Mouse (Mus musculus): ENCODE measurements around the gene Ncor2. TPM values are rescaled to one million over a fixed set of nuclear protein-coding genes. Genes with fewer than 3 reads are reported as not detected.

Gene Ncor2
- total RNA-seq, 2 experiments from 2014 or later: 104 to 112 TPM

GRCm38 (mm10) chr5:125148173-125148572, 30.8 kb downstream of the Ncor2 start:
- no peak for DNase-seq

- DNase-seq: no peak
Observed at GRCm38 (mm10) chr5:125147124-125147523, 31.9 kb downstream of the Ncor2 start.

- no peak for DNase-seq
Observed at GRCm38 (mm10) chr5:125143114-125143872, 35.7 kb downstream of the Ncor2 start.

- no peak for DNase-seq
Observed at GRCm38 (mm10) chr5:125141916-125142315, 37.1 kb downstream of the Ncor2 start.

- no peak for DNase-seq
Observed at GRCm38 (mm10) chr5:125141525-125141880, 37.5 kb downstream of the Ncor2 start.

GRCm38 (mm10) chr5:125140832-125141524, 38.0 kb downstream of the Ncor2 start:
- peak; percentile 100 for DNase-seq

- peak; percentile 91 for DNase-seq
Observed at GRCm38 (mm10) chr5:125140151-125140699, 38.8 kb downstream of the Ncor2 start.

- DNase-seq: no peak
Observed at GRCm38 (mm10) chr5:125139669-125140068, 39.4 kb downstream of the Ncor2 start.

GRCm38 (mm10) chr5:125138841-125139430, 40.1 kb downstream of the Ncor2 start:
- no peak for DNase-seq

GRCm38 (mm10) chr5:125137672-125138285, 41.2 kb downstream of the Ncor2 start:
- DNase-seq: no peak

- DNase-seq: peak; percentile 46
Observed at GRCm38 (mm10) chr5:125136996-125137671, 41.9 kb downstream of the Ncor2 start.

GRCm38 (mm10) chr5:125136296-125136995, 42.6 kb downstream of the Ncor2 start:
- DNase-seq: no peak

GRCm38 (mm10) chr5:125134795-125135468, 44.1 kb downstream of the Ncor2 start:
- DNase-seq: peak; percentile 85

GRCm38 (mm10) chr5:125134391-125134790, 44.6 kb downstream of the Ncor2 start:
- peak; percentile 77 for DNase-seq

GRCm38 (mm10) chr5:125133651-125134050, 45.4 kb downstream of the Ncor2 start:
- DNase-seq: no peak

- DNase-seq: no peak
Observed at GRCm38 (mm10) chr5:125132566-125133260, 46.3 kb downstream of the Ncor2 start.

GRCm38 (mm10) chr5:125132069-125132468, 47.0 kb downstream of the Ncor2 start:
- no peak for DNase-seq

GRCm38 (mm10) chr5:125130406-125130805, 48.6 kb downstream of the Ncor2 start:
- DNase-seq: no peak

- no peak for DNase-seq
Observed at GRCm38 (mm10) chr5:125128939-125129385, 50.1 kb downstream of the Ncor2 start.

- no peak for DNase-seq
Observed at GRCm38 (mm10) chr5:125127920-125128319, 51.1 kb downstream of the Ncor2 start.
